Mouse (Mus musculus): Measurements from ENCODE around the gene Atp2a2. TPM values are rescaled to one million over a fixed set of nuclear protein-coding genes. Genes with fewer than 3 reads are reported as not detected.
A peak's percentile ranks its signal among the peaks of the same experiment; 100 is the strongest.
"Not testable (repeated sequence)": the region's sequence is repeated elsewhere in the genome, so short reads cannot be mapped to it uniquely, and the experiment has no call there.

Gene Atp2a2
- total and polyA plus RNA-seq, 2 experiments from 2014 or later = 785 to 2,277 TPM

DNA sequence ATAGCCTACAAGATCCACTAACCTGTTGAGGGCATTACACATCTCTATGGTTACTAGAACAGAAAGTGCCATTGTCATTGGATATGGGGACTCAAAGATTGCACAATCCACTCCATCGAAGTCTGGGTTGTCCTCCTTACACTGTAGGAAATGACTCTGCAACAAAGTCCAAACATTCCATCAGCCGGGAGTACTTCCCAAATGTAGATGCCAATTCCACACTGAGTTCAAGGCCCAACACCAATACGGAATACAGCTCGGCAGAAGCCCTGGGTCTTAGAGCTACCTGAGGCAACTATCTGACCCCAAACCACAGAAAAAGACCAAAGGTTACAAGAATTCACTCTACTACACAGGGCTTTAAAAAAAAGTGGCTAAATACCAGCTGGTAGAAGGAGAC lies 44.0 kb downstream of the Atp2a2 start:
- no peaks in the 10 kb centered on the region for H3K27me3 ChIP-seq (ENCODE audit: control insufficient read depth, insufficient read depth, low read length)
- H3K9me3 ChIP-seq (replicated peaks; ENCODE audit: control insufficient read depth, low read length) = no peaks in the 10 kb centered on the region
- H3K4me3 ChIP-seq (ENCODE audit: low read depth, low read length) = no peak overlapping the region
- TF ChIP-seq CTCF (IDR thresholded peaks at IDR 0.05; ENCODE audit: low read depth) (no peak), EP300 (IDR thresholded peaks at IDR 0.05; ENCODE audit: low read depth) (no peak)
- no peak overlapping the region for H3K4me2 ChIP-seq (ENCODE audit: low read depth, low read length)
- H3K4me1 ChIP-seq (ENCODE audit: control insufficient read depth, insufficient read depth) = no peaks in the 10 kb centered on the region
- H3K9ac ChIP-seq (replicated peaks; ENCODE audit: low read depth, low read length) = no peak overlapping the region
- H3K27ac ChIP-seq (ENCODE audit: low read depth) = peak overlapping the region; percentile 37; the same call in 1 of the 2 replicates
- no peak for ATAC-seq (ENCODE audit: insufficient read depth, low read depth)
- WGBS = 60% methylated on average over 4 of the region's 4 CpGs
- no peak for DNase-seq (ENCODE audit: low spot score)
- peaks cover 100% of the 10 kb centered on the region for H3K36me3 ChIP-seq (replicated peaks; ENCODE audit: control insufficient read depth, insufficient read depth, low read length)

DNA sequence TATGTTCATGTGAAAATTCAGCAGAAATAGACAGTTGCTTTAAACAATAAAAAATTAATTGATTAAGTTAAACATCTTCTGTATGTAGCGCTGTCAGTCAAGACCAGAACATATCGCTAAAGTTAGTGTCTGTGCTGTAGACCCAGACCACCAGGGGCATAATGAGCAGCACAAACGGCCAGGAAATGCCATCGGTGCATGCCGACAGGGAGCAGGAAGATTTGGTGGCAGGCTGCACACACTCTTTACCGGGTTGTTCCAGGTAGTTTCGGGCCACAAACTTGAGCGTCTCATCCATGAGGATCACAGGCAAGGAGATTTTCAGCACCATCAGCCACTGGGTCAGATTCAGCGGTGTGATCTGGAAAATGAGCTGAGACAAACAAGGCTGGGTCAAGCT lies 45.0 kb downstream of the Atp2a2 start:
- H3K9ac ChIP-seq (replicated peaks; ENCODE audit: low read depth, low read length); DNase-seq (ENCODE audit: low spot score); H3K4me3 ChIP-seq (ENCODE audit: low read depth, low read length); H3K4me1 ChIP-seq (ENCODE audit: control insufficient read depth, insufficient read depth); H3K4me2 ChIP-seq (ENCODE audit: low read depth, low read length); ATAC-seq (ENCODE audit: insufficient read depth, low read depth); H3K27me3 ChIP-seq (ENCODE audit: control insufficient read depth, insufficient read depth, low read length); H3K9me3 ChIP-seq (replicated peaks; ENCODE audit: control insufficient read depth, low read length): not testable (repeated sequence)
- H3K36me3 ChIP-seq (replicated peaks; ENCODE audit: control insufficient read depth, insufficient read depth, low read length) = peaks cover 100% of the 10 kb centered on the region
- WGBS = 66% methylated on average over 9 of the region's 9 CpGs
- 0 out of 2 replicates have a peak overlapping the region, but pooled peaks have one; percentile 40 for H3K27ac ChIP-seq (ENCODE audit: low read depth)
- peak; percentile 22; the same call in 1 of the 2 replicates for TF ChIP-seq CTCF (IDR thresholded peaks at IDR 0.05; ENCODE audit: low read depth)

DNA sequence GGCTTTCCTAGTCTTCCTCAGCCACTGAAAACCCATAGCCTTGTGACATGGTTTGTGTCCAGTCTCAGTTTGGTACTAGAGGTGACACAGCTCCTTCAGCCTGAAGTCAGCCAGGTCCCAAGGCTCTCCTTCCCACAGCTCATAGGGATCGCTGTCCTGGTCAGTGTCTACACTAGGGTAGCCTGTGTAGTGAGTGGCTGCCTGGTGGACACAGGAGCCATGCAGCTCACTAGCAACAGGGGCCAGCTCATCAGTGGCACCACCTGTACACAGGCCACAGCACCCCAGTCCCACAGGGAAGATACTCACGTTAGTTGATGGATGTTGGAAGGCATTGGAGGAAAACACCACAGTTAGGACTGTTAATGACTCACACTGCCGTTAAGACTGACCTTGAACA lies 46.4 kb downstream of the Atp2a2 start:
- peaks cover 88% of the 10 kb centered on the region for H3K36me3 ChIP-seq (replicated peaks; ENCODE audit: control insufficient read depth, insufficient read depth, low read length)
- no peak overlapping the region for H3K4me2 ChIP-seq (ENCODE audit: low read depth, low read length)
- no peak overlapping the region for H3K9ac ChIP-seq (replicated peaks; ENCODE audit: low read depth, low read length)
- H3K4me3 ChIP-seq (ENCODE audit: low read depth, low read length) = no peak overlapping the region
- H3K27me3 ChIP-seq (ENCODE audit: control insufficient read depth, insufficient read depth, low read length) = no peaks in the 10 kb centered on the region
- no peaks in the 10 kb centered on the region for H3K9me3 ChIP-seq (replicated peaks; ENCODE audit: control insufficient read depth, low read length)
- DNase-seq (ENCODE audit: low spot score) (no peak), ATAC-seq (ENCODE audit: insufficient read depth, low read depth) (no peak)
- TF ChIP-seq EP300 (IDR thresholded peaks at IDR 0.05; ENCODE audit: low read depth) (0 out of 2 replicates have a peak, but pooled peaks have one; percentile 27), CTCF (IDR thresholded peaks at IDR 0.05; ENCODE audit: low read depth) (no peak)
- WGBS = 73% methylated on average over 3 of the region's 3 CpGs
- no peaks in the 10 kb centered on the region for H3K4me1 ChIP-seq (ENCODE audit: control insufficient read depth, insufficient read depth)
- H3K27ac ChIP-seq (ENCODE audit: low read depth) = peak overlapping the region; percentile 28; the same call in 1 of the 2 replicates

DNA sequence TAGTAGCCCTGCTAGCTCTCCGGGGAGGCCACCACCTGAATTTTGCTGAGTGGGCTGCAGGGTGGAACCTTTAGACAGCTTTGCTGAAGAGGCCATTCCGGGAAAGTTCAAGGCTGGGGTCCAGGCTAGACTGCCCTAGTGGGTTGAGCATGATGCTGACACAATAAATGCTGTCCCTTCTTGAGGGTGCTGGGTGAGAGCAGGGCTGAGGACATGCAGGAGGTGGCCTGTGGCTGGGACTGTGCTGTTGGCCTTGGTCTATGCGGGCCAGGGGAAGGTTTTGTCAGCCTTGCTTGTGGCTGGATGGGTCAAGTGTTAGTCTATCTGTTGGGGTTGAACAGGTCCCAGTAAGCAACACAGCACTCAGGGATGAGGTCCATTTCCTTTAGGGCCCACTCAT lies 47.1 kb downstream of the Atp2a2 start:
- ATAC-seq (ENCODE audit: insufficient read depth, low read depth) = no peak
- Histone ChIP-seq H3K27ac (ENCODE audit: low read depth) (peak overlapping the region; percentile 28), H3K9ac (replicated peaks; ENCODE audit: low read depth, low read length) (no peak overlapping the region), H3K4me2 (ENCODE audit: low read depth, low read length) (no peak overlapping the region), H3K27me3 (ENCODE audit: control insufficient read depth, insufficient read depth, low read length) (no peaks in the 10 kb centered on the region), H3K9me3 (replicated peaks; ENCODE audit: control insufficient read depth, low read length) (no peaks in the 10 kb centered on the region), H3K36me3 (replicated peaks; ENCODE audit: control insufficient read depth, insufficient read depth, low read length) (peaks cover 81% of the 10 kb centered on the region), H3K4me3 (ENCODE audit: low read depth, low read length) (no peak overlapping the region), H3K4me1 (ENCODE audit: control insufficient read depth, insufficient read depth) (no peaks in the 10 kb centered on the region)
- WGBS = 81% methylated on average over 3 of the region's 3 CpGs
- no peak for DNase-seq (ENCODE audit: low spot score)
- TF ChIP-seq EP300 (IDR thresholded peaks at IDR 0.05; ENCODE audit: low read depth) (no peak), CTCF (IDR thresholded peaks at IDR 0.05; ENCODE audit: low read depth) (no peak)

DNA sequence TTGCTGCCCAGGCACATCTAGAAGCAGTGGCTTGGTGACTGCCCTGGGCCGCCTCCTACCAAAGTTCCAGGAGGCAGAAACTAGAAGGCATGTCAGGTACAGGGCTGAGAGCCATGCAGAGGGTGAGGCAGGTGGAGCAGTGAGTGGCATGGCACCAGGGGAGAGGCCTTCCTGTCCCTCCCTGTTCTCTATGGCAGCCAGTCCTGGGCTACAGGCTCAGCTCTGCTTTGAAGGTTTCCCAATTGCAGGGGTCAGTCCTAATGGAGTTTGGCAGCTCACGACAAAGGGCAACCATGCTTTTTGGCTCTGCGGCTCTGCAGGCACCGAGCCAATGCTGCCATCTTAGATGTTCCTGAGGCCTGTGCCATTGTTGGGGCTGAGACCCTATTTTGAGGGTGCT lies 47.6 kb downstream of the Atp2a2 start:
- H3K36me3 ChIP-seq (replicated peaks; ENCODE audit: control insufficient read depth, insufficient read depth, low read length) = peaks cover 76% of the 10 kb centered on the region
- H3K27me3 ChIP-seq (ENCODE audit: control insufficient read depth, insufficient read depth, low read length) = no peaks in the 10 kb centered on the region
- 78% methylated on average over 4 of the region's 4 CpGs for WGBS
- ATAC-seq (ENCODE audit: insufficient read depth, low read depth) (no peak), DNase-seq (ENCODE audit: low spot score) (no peak)
- H3K4me3 ChIP-seq (ENCODE audit: low read depth, low read length) = no peak overlapping the region
- no peaks in the 10 kb centered on the region for H3K9me3 ChIP-seq (replicated peaks; ENCODE audit: control insufficient read depth, low read length)
- H3K4me1 ChIP-seq (ENCODE audit: control insufficient read depth, insufficient read depth) = no peaks in the 10 kb centered on the region
- peak overlapping the region; percentile 28 for H3K27ac ChIP-seq (ENCODE audit: low read depth)
- H3K4me2 ChIP-seq (ENCODE audit: low read depth, low read length) = no peak overlapping the region
- TF ChIP-seq CTCF (IDR thresholded peaks at IDR 0.05; ENCODE audit: low read depth) = no peak
- TF ChIP-seq EP300 (IDR thresholded peaks at IDR 0.05; ENCODE audit: low read depth) = no peak; the same call in 1 of the 2 replicates
- no peak overlapping the region for H3K9ac ChIP-seq (replicated peaks; ENCODE audit: low read depth, low read length)

DNA sequence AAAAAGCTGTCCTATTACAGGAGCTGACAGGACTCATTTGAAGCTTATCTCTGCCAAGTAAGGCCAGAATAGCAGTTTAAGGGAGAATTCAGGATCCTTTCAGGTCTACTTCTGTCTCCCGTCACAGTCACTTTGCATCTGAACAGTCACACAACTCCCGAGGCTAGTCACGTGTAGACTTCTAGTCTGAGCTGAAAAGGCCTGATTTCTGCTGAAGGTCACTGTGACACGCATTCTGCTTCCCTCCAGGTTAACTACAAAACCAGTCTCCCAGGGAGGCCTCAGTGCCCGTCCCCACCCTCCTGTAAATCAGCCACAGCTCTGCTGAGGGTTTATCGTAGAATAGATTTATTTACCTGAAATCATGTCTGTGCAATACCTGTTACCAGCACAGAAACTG lies 48.8 kb downstream of the Atp2a2 start:
- H3K9ac ChIP-seq (replicated peaks; ENCODE audit: low read depth, low read length) = no peak overlapping the region
- DNase-seq (ENCODE audit: low spot score) = no peak
- H3K4me3 ChIP-seq (ENCODE audit: low read depth, low read length) = no peak overlapping the region
- H3K27ac ChIP-seq (ENCODE audit: low read depth) = peak overlapping the region; percentile 77
- 47% methylated on average over 6 of the region's 6 CpGs for WGBS
- no peaks in the 10 kb centered on the region for H3K4me1 ChIP-seq (ENCODE audit: control insufficient read depth, insufficient read depth)
- H3K36me3 ChIP-seq (replicated peaks; ENCODE audit: control insufficient read depth, insufficient read depth, low read length) = peaks cover 64% of the 10 kb centered on the region
- ATAC-seq (ENCODE audit: insufficient read depth, low read depth) = no peak
- H3K9me3 ChIP-seq (replicated peaks; ENCODE audit: control insufficient read depth, low read length) = no peaks in the 10 kb centered on the region
- H3K27me3 ChIP-seq (ENCODE audit: control insufficient read depth, insufficient read depth, low read length) = no peaks in the 10 kb centered on the region
- TF ChIP-seq CTCF (IDR thresholded peaks at IDR 0.05; ENCODE audit: low read depth) = no peak
- TF ChIP-seq EP300 (IDR thresholded peaks at IDR 0.05; ENCODE audit: low read depth) = no peak; the same call in 1 of the 2 replicates
- H3K4me2 ChIP-seq (ENCODE audit: low read depth, low read length) = no peak overlapping the region

Measured in heart, postnatal 0 days (tissue).